Mouse (Mus musculus) heart, adult 8-10 months (tissue): ENCODE measurements around the gene Tnks2. TPM values are rescaled to one million over a fixed set of nuclear protein-coding genes. Genes with fewer than 3 reads are reported as not detected.

Source experiments
- DNase-seq: peaks from one replicate; pipeline ENCODE4 v3.0.0; 2022; ENCODE audit warnings: low spot score
- total RNA-seq, 4 experiments: library from RNA; stranded (reverse); gene quantifications; 2 replicates each; pipeline ENCODE4 v1.2.4; 2022

Tnks2 gene
- total RNA-seq, 4 experiments from 2014 or later = 62.7 to 82.4 (median 71.7) TPM

DNA sequence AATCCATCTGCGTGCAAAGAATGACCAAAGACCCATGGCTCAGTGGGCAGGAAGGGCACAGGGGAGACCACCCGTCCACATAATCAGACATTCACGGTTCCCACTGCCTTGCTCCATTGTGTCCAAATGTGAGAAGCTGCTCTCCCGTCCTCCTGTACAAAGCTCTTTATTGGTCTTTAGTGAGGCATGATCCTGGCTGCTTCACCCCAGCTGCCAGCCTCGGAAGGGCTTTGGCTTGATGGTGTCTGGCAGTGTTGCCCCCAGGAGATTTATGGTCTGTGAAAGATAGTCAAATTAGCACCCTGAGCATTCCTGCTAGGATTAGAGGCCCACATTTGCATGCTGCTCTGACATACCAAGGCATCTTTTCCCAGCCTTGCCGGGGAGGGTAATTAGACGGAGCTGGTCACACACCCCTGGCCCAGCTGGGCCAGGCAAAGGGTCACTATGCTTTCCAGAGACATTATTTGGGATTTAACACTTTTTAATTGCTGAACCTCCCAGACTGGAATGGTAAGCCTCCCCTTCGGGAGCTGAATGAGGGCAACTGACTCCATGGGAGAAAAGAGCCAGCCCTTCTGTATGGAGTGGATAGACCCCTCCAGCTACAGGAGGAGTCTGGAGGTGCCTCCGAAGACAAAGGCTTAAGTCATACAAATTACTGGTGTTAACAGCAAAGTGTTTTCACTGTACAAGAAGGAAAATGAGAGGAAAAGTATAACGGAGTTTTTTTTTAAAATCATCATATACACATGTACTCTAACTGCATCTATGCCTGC lies 62.9 kb downstream of the Tnks2 start:
- no peak for DNase-seq

GRCm38 (mm10) chr19:36897778-36898177 lies 63.7 kb downstream of the Tnks2 start:
- DNase-seq = no peak

DNA sequence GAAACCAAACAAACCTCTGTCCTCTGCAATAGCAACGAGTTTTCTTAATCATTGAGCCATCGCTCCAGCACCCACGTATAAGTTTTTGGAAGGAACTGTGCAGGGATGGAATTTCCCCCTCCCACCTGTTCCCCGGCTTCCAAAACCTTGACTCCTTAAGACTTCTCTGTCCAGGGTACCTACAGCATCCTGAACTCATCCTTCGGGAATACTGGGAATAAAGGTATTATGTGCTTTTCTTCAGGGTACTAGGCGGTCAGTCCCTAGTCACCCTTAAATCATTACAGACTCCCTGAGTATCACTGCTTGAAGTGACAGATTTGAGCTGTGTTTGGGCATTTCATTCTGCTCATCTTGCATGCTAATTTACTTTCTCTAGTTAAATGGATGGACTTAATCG lies 69.3 kb downstream of the Tnks2 start:
- no peak for DNase-seq

DNA sequence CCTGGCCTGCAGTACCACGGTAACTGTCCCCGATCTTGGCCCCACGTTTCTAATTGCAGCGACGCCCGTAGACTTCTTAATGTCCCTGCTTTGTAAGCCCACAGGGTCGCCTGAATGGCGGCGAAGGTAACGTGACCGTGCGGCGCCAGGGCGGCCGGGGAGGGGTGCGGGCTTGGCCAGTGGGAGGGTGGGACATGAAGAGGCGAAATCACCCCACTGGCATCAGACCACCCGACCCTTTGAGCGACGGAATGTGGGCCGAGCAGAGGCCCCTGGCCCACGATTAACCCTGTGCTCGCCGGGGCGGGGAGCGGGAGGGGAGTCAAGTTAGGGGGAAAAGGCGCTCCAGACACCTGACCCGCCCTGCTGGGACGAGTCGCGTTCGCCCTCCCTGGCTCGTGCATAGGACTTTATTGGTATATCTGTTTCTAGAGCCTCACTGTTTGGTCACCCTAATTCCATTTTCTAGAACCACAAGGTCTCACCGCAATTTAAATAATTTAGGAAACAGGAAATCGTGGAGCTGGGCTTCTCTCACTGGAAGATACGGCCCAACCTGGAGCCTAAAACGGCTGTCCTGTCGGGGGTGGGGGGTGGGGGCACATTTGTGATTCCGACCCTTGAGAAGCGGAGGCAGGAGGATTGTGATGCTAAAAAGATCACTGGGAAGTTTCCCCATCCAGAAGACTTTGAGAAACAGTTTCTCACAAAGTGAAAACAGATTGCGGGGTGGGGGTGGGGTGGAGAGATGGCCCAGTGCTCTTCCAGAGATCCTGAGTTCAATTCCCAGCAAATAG lies 70.4 kb downstream of the Tnks2 start:
- DNase-seq = no peak

DNA sequence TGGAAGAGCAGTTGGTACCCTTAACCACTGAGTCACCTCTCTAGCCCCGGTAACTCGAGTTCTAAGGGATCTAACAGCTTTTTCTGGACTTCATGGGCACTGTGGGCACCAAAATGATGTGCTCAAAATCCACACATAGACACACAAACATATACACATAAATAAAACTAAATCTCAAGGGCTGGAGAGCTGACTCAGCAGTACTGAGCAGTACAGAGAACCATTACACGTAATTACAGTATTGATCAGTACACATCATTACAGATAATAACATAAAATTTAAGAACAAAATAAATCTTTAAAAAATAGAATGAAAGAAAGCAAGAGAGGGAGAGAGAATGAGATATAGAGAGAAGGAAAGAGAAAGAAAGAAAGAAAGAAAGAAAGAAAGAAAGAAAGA lies 75.1 kb downstream of the Tnks2 start:
- DNase-seq = no peak

DNA sequence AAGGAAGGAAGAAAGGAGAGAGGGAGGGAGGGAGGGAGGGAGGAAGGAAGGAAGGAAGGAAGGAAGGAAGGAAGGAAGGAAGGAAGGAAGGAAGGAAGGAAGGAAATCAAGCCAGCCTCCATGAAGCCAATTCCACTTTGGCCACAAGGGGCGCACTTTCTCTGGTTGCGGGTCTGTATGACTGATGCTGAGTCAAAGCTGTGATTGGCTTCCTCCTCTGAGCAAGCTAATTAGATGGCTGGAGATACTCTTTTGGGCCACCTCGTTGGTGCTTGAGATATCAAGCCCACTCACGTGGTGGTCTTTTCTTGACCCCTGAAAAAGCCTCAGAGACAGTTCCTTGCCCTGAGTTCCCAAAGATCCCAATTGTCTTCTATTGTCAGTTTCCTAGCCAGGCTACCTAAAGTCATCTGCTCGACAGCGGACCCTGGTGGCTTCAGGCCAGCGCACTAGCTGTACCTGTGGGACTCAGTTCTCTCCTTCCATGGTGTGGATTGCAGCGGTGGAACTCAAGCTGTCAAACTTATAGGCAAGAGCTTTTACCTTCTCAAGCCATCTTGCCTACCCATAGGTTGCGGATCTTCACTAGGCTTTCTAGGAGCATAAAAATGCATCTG lies 75.8 kb downstream of the Tnks2 start:
- no peak for DNase-seq

DNA sequence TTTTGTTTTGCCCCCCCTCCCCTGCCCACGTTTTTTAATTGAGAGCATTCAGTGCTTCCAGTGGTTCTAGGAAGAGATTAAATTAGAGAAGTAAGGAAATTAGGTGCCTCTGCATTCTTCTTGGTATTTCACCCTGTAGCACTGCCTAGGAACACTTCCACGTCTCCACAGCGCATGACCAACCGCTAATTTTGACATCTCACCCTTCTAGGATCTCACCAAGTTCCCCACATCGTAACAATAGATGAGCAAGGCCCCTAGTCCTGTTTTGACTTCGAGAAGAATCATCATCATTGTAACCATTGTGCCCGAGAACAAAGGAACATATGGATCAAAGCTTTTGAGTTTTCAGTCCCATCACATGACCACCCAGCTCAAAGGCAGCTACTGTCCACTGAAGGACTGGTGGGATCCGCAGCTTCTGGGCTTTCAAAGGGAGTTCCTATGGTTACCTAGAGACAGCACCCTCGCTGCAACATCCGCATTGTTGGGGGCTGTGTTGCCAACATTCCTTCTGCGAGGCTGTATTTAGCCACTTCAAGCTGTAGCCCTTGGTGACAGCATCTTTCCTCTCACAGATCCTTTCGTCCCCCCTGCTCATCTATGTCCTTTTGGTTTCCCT lies 76.5 kb downstream of the Tnks2 start:
- DNase-seq = no peak

DNA sequence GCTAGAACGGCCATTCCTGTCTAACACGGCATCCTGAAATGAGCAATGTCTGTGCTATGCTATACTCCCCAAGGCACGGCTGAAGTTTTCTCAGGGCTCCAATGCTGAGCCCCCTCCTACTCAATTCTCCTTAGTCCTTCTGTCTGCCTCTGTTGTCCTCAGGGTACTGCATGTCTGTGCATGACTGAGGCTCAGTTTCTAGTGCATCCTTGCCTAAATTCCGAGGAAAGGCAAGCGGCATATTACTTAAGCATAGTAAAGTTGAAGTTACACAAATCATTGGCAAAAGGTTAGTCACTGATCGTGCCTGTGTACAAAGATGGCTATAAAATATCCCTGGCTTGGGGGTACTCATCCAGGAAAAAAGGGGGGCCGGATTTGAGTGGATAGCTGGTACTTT lies 79.0 kb downstream of the Tnks2 start:
- DNase-seq = no peak

GRCm38 (mm10) chr19:36916206-36916605 lies 82.2 kb downstream of the Tnks2 start:
- no peak for DNase-seq

- no peak for DNase-seq
Measured at GRCm38 (mm10) chr19:36916876-36917389, 82.9 kb downstream of the Tnks2 start.

DNA sequence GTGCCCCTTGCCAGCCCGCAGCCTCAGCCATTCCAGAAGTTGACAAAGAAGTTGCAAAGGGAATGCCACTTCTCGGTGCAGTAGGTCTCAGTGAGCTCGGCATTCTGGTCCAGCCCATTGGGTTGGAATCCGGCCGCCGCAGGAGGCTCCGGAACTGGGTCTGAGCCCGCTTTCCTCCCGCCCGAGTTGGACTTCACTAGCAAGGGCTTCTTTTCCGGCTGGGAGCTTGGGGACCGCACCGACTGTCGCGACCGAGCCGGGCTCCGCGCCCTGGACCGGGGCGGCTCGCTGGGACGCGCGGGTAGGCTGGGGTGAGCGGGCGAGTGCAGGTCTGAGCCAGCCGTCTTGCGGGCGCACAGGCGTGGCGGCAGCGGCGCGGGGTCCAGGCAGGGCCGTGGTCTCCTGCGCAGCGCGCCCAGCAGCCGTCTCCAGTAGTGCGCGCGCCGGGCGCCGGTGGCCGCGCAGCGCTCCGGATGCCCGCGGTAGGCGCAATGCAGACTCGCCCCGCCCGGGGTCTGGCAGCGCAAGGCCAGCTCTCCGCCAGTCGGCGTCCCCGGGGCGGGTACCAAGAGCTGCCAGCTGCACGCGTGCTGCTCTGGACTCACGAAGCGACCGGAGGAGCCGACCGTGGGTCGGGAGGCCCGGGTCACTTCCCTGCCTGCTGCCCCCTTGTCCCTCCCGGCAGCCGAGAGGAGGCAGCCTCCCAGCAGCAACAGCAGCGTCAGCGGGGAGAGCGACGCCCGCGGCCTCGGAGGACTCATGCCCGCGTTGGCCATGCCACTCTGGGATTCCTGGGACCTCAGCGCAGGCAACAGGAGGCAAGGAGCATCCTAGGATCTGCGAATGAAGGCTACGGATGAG lies 84.6 kb downstream of the Tnks2 start:
- peak; percentile 61 for DNase-seq

DNA sequence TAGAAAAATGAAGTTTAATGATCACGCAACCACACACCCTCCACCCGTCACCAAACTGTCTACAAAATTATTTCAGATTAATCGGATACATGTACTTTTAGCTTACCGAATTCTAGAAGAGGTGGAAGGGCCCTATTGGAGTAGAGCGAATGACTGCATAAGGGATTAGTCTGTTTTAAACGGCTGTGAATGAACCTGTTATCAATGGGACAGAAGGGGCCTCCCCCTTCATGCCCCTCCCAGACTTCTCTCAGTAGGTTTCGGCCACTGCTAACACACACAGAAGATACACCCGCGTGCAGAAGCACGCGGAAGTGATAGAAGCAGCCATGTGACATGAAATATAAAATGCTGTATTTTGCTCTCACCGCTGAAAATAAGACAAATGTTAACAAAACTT lies 85.4 kb downstream of the Tnks2 start, which contains the start of gene Fgfbp3:
Fgfbp3 (minus strand) TSS at position 150 of the 400 bp plus-strand sequence.
- DNase-seq = no peak

- peak; percentile 58 for DNase-seq
Measured at GRCm38 (mm10) chr19:36922015-36922414, 88.0 kb downstream of the Tnks2 start.

GRCm38 (mm10) chr19:36922936-36923335 lies 88.9 kb downstream of the Tnks2 start:
- no peak for DNase-seq

DNA sequence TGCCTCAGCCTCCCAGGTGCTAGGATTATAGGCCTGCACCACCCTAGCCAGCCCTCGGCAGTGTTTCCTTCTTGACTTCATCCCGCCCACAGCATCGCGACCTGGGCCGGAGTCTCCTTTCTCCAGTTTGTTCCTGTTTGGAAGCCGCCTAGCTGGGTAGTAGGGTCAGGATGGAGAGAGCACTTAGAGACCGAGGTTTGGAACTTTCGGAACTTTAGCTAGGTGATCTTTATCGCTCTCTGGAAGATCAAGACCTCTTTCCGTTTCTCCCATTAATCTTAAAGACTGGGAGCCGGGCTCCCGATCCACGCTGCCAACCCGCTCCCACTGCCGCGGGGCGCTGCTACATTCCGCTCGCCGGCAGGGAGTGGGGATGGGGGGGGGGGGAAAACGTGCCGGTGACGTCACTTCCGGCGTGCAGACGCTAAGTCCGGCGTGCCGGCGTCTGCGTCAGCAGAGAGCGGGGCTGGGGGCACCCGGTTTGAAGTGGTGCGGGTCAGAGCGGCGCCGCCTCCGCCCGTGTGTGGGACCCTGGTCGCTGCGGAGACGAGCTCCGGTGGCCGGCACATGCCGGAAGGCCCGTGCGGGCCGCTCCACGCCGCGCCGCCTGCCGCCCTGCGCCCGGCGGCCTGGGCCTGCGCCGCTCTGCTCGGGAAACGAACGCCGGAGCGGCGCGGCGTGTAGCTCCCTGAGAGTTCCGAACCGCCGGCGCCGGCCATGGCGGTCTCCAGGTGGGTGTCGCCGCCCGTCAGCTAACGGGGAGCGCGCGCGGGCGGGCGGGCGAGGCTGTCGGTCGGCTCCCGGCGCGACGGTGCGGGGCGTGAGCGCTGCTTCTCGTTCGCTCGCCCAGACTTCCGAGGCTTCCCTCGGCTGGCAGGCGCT lies 91.9 kb downstream of the Tnks2 start, which contains the start of gene Btaf1:
Btaf1 (plus strand) TSS at position 409 of the 882 bp plus-strand sequence.
- DNase-seq = peak; percentile 68

GRCm38 (mm10) chr19:36926553-36927236 lies 92.7 kb downstream of the Tnks2 start:
- DNase-seq = no peak

DNA sequence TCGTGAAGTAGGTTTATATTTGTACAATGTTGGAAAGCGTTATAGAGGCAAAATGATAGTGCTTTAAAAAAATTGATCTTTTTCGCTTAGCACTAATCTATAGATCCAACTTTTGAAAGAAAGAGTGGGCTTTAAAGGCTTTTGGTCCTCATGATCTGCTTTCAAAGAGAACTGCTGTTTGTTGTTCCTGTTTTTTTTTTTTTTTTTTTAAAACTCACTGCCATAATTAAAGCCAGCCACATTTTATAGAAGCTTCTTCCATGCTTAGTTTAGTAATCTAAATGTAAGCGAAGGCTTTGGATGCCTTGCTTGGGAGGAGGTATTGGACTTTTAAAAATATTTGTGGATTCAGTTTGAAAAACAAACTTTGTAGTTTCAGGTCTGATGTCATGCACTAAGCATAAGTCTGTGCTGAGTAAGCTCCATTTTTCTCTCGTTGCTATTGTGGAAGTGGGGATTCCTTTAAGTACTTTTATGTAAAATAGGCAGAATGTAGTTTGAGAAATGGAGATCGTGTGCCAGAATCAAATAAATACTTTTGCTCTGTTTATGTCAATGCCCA lies 93.8 kb downstream of the Tnks2 start:
- DNase-seq = no peak

- no peak for DNase-seq
Measured at GRCm38 (mm10) chr19:36929816-36930215, 95.8 kb downstream of the Tnks2 start.

DNA sequence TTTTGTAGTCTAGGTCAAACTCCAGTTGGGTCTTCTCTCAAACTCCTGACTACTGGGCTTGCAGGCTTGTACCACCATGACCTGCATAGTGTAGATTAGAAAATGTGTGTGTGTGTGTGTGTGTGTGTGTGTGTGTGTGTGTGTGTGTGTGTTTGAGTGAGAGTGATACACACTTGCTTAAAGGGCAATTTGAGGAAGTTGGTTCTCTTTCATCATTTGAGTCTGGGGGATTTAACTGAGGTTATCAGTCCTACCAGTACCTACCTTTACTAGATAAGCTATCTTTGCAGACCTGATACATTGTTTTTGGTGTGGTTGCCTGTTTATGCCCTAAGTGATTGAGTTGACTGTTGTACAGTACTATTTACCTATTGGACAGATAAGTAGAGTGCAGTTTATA lies 98.1 kb downstream of the Tnks2 start:
- DNase-seq = no peak
